Mouse (Mus musculus) stomach, embryonic 16.5 days (tissue): ENCODE results near the gene Sgip1. TPM values are rescaled to one million over a fixed set of nuclear protein-coding genes. Genes with fewer than 3 reads are reported as not detected.

Source experiments
- polyA plus RNA-seq: library from polyadenylated mRNA; unstranded; fragments of >200 nt; fragmentation: Nextera tagmentation; extraction: Ambion mirVana; gene quantifications from 2 replicates; pipeline ENCODE4 v1.2.1, GENCODE M21; 2015

The Sgip1 gene
- polyA plus RNA-seq, 1 experiment from 2014 or later: 7.9 TPM

Other genes starting within 250 kb of the Sgip1 start
- gene Tctex1d1, start 237.3 kb downstream of the Sgip1 start, polyA plus RNA-seq: 1.8 and 2.0 TPM in 2 replicates